Mouse (Mus musculus) MEL (cell line): ENCODE data around the gene Mrap. TPM values are rescaled to one million over a fixed set of nuclear protein-coding genes. Genes with fewer than 3 reads are reported as not detected.

Source experiments
- DNase-seq: peaks from one replicate; pipeline ENCODE4 v3.0.0; 2011; ENCODE audit warnings: low read depth, low spot score
- H3K27ac ChIP-seq: 2 replicates; pipeline ENCODE4 v1.5.1; 2012; ENCODE audit warnings: low read depth, mild to moderate bottlenecking, control low read depth, low read length, moderate library complexity; ENCODE audit not compliant: control insufficient read depth
- H3K27me3 ChIP-seq, 2 experiments: fragments of 150-350 bp in 1 of 2; sonication (generic) in 1 of 2; 2 replicates each; pipeline ENCODE4 v1.6.1; 2012; ENCODE audit warnings: low read length in 2 of 2, mild to moderate bottlenecking in 2 of 2, improper control_type of control experiment in 1 of 2, moderate library complexity in 1 of 2; ENCODE audit not compliant: insufficient read depth in 2 of 2, control insufficient read depth in 1 of 2
- H3K36me3 ChIP-seq, 2 experiments: 2 replicates each; pipeline ENCODE4 v1.6.1; 2012 to 2014; ENCODE audit warnings: low read length in 2 of 2, improper control_type of control experiment in 1 of 2, inconsistent platforms in 1 of 2, mild to moderate bottlenecking in 1 of 2; ENCODE audit not compliant: insufficient read depth in 2 of 2, control insufficient read depth in 1 of 2
- H3K4me1 ChIP-seq, 2 experiments: fragments of 150-350 bp in 1 of 2; sonication (generic) in 1 of 2; 2 replicates each; pipeline ENCODE4 v1.6.1; 2012; ENCODE audit warnings: low read length in 2 of 2, improper control_type of control experiment in 1 of 2, mild to moderate bottlenecking in 1 of 2; ENCODE audit not compliant: insufficient read depth in 2 of 2, control insufficient read depth in 1 of 2
- H3K4me3 ChIP-seq, 2 experiments: fragments of 150-350 bp in 1 of 2; sonication (generic) in 1 of 2; 2 replicates each; pipeline ENCODE4 v1.5.1; 2012; ENCODE audit warnings: low read depth in 2 of 2, low read length in 2 of 2, mild to moderate bottlenecking in 2 of 2, moderate library complexity in 2 of 2, control low read depth in 1 of 2, improper control_type of control experiment in 1 of 2; ENCODE audit not compliant: control insufficient read depth in 1 of 2, insufficient read depth in 1 of 2
- H3K79me2 ChIP-seq: 2 replicates; pipeline ENCODE4 v1.6.1; 2012; ENCODE audit warnings: mild to moderate bottlenecking, low read length, moderate library complexity; ENCODE audit not compliant: control insufficient read depth, poor library complexity, insufficient read depth
- H3K9ac ChIP-seq: 2 replicates; pipeline ENCODE4 v1.6.1; 2012; ENCODE audit warnings: low read depth, mild to moderate bottlenecking, control low read depth, low read length, moderate library complexity; ENCODE audit not compliant: control insufficient read depth, poor library complexity, severe bottlenecking
- H3K9me3 ChIP-seq: fragments of 150-350 bp; sonication (generic); replicated peaks from 2 replicates; pipeline ENCODE4 v1.6.1; 2012; ENCODE audit warnings: mild to moderate bottlenecking, low read length, improper control_type of control experiment, moderate library complexity; ENCODE audit not compliant: insufficient read depth
- CHD1 ChIP-seq: IDR thresholded peaks from 2 replicates; pipeline ENCODE4 v1.6.1; 2012; ENCODE audit warnings: low read depth, mild to moderate bottlenecking, inconsistent platforms, low read length, improper control_type of control experiment
- E2F4 ChIP-seq: IDR thresholded peaks from 2 replicates; pipeline ENCODE4 v1.6.1; 2011; ENCODE audit warnings: low read depth, low read length, improper control_type of control experiment, borderline replicate concordance
- ELF1 ChIP-seq: IDR thresholded peaks from 2 replicates; pipeline ENCODE4 v1.6.1; 2014; ENCODE audit warnings: low read depth, mild to moderate bottlenecking, inconsistent platforms, low read length, improper control_type of control experiment, moderate library complexity
- EP300 ChIP-seq, 2 experiments: IDR thresholded peaks; 2 replicates each; pipeline ENCODE4 v1.6.1; 2011; ENCODE audit warnings: improper control_type of control experiment in 2 of 2, low read length in 2 of 2, low read depth in 1 of 2, mild to moderate bottlenecking in 1 of 2
- ETS1 ChIP-seq: IDR thresholded peaks from 2 replicates; pipeline ENCODE4 v1.6.1; 2012; ENCODE audit warnings: low read depth, mild to moderate bottlenecking, inconsistent platforms, low read length, improper control_type of control experiment, moderate library complexity
- MAFK ChIP-seq: IDR thresholded peaks from 2 replicates; pipeline ENCODE4 v1.6.1; 2011; ENCODE audit warnings: low read depth, mild to moderate bottlenecking, low read length, improper control_type of control experiment, borderline replicate concordance
- MEF2A ChIP-seq: IDR thresholded peaks from 2 replicates; pipeline ENCODE4 v1.6.1; 2014; ENCODE audit warnings: low read depth, mild to moderate bottlenecking, inconsistent platforms, low read length, improper control_type of control experiment; ENCODE audit not compliant: poor library complexity, insufficient replicate concordance, severe bottlenecking; ENCODE audit errors: extremely low read depth
- MXI1 ChIP-seq: IDR thresholded peaks from 2 replicates; pipeline ENCODE4 v1.6.1; 2011; ENCODE audit warnings: mild to moderate bottlenecking, low read depth, low read length, improper control_type of control experiment
- MYB ChIP-seq: IDR thresholded peaks from 2 replicates; pipeline ENCODE4 v1.6.1; 2011; ENCODE audit warnings: mild to moderate bottlenecking, low read depth, low read length, improper control_type of control experiment
- MYC ChIP-seq: IDR thresholded peaks from 2 replicates; pipeline ENCODE4 v1.6.1; 2011; ENCODE audit warnings: low read depth, mild to moderate bottlenecking, low read length, improper control_type of control experiment, moderate library complexity
- POLR2AphosphoS5 ChIP-seq: IDR thresholded peaks from 2 replicates; pipeline ENCODE4 v1.6.1; 2012; ENCODE audit warnings: low read depth, borderline replicate concordance, mild to moderate bottlenecking, inconsistent platforms, low read length, moderate library complexity, mixed read lengths
- RAD21 ChIP-seq: IDR thresholded peaks from 2 replicates; pipeline ENCODE4 v1.6.1; 2011; ENCODE audit warnings: mild to moderate bottlenecking, low read depth, low read length, improper control_type of control experiment
- RCOR1 ChIP-seq: IDR thresholded peaks from 2 replicates; pipeline ENCODE4 v1.6.1; 2012; ENCODE audit warnings: low read depth, mild to moderate bottlenecking, inconsistent platforms, low read length, improper control_type of control experiment
- UBTF ChIP-seq: IDR thresholded peaks from 2 replicates; pipeline ENCODE4 v1.6.1; 2012; ENCODE audit warnings: low read depth, mild to moderate bottlenecking, inconsistent platforms, low read length, improper control_type of control experiment, moderate library complexity, borderline replicate concordance; ENCODE audit not compliant: insufficient read depth
- USF1 ChIP-seq: IDR thresholded peaks from 2 replicates; pipeline ENCODE4 v1.6.1; 2014; ENCODE audit warnings: low read depth, mild to moderate bottlenecking, inconsistent platforms, low read length, improper control_type of control experiment, moderate library complexity
- USF2 ChIP-seq, 2 experiments: IDR thresholded peaks; 2 replicates each; pipeline ENCODE4 v1.6.1; 2011 to 2012; ENCODE audit warnings: improper control_type of control experiment in 2 of 2, low read length in 2 of 2, borderline replicate concordance in 1 of 2, inconsistent platforms in 1 of 2, low read depth in 1 of 2, mild to moderate bottlenecking in 1 of 2; ENCODE audit not compliant: insufficient read depth in 1 of 2
- ZC3H11A ChIP-seq: IDR thresholded peaks from 2 replicates; pipeline ENCODE4 v1.6.1; 2012; ENCODE audit warnings: low read depth, mild to moderate bottlenecking, inconsistent platforms, low read length, improper control_type of control experiment
- ZKSCAN1 ChIP-seq: IDR thresholded peaks from 2 replicates; pipeline ENCODE4 v1.6.1; 2012; ENCODE audit warnings: low read depth, mild to moderate bottlenecking, inconsistent platforms, low read length, improper control_type of control experiment, moderate library complexity
- ZNF384 ChIP-seq: IDR thresholded peaks from 2 replicates; pipeline ENCODE4 v1.6.1; 2012; ENCODE audit warnings: low read depth, mild to moderate bottlenecking, inconsistent platforms, low read length, improper control_type of control experiment
- polyA plus RNA-seq, 2 experiments: library from polyadenylated mRNA; stranded (reverse) in 1 of 2; unstranded in 1 of 2; fragments of >175 nt in 1 of 2; fragments of >200 nt in 1 of 2; gene quantifications; 2 replicates each; pipeline versions ENCODE4 v1.2.1 to v1.2.4; 2012; ENCODE audit warnings: low replicate concordance in 2 of 2, low read depth in 1 of 2; ENCODE audit not compliant: insufficient read length in 2 of 2, insufficient read depth in 1 of 2, missing spikeins in 1 of 2
- total RNA-seq: library from RNA; depleted of rRNA; stranded (reverse); fragments of 300-350 nt; gene quantifications from 2 replicates; pipeline ENCODE4 v1.2.3, GENCODE M21; 2012

Mrap gene
- total and polyA plus RNA-seq, 3 experiments = 0.92 to 2.2 TPM; not detected in 1

DNA sequence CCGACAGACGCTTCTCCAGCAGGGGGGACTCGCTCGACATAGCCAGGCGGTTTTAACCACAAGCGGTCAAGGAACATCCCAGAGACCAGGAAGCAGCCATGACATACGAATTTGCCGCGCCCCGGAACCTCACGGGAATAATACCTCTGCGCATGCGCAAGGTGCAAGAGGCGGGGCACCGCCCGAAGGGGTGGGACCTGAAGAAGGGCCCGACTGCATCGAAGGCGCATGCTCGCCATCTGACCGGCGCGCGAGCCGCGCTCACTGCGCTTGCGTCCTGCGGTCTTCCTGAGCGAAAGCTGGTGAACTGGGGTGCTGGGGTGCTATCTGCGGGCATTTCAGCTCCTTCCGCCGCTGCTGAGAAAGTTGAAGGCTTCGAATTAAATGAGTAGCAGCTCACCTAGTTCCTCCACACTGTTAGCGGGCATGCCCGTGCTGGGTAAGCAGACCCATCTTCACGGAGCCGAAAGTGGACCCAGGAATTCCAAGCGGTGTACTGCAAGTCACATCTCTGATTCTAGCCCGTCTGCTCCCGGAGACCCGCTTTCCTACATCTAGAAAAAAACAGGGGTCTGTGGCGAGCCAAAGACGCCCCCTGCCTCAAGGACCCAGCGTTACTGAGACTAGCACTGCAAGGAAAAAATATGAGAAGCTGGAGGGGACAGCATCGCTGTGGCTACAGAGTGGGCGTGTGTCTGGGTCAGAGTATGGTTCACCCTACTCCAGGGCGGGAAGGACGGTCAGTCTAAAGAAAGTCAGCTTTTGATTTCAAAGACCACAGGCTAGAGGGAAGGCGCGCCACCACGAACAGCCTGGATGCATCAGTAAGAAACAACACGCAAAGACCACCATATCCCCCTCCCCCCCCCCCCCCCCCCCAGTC is 10.5 kb upstream of the Mrap start, which contains the start of gene Mis18a (continued):
- TF ChIP-seq POLR2AphosphoS5 = no peak
- TF ChIP-seq MYC = 0 out of 2 replicates have a peak, but pooled peaks have one; percentile 47
- TF ChIP-seq USF2 (IDR thresholded peaks at IDR 0.05; ENCODE audit: borderline replicate concordance in 1 of 2, insufficient read depth in 1 of 2, low read depth in 1 of 2, low read length in 2 of 2) = no peak
- no peak for TF ChIP-seq MYB
- TF ChIP-seq MXI1 = peak; percentile 84
- TF ChIP-seq ZC3H11A = no peak
- no peak for TF ChIP-seq USF1
- TF ChIP-seq ZNF384 = no peak

DNA sequence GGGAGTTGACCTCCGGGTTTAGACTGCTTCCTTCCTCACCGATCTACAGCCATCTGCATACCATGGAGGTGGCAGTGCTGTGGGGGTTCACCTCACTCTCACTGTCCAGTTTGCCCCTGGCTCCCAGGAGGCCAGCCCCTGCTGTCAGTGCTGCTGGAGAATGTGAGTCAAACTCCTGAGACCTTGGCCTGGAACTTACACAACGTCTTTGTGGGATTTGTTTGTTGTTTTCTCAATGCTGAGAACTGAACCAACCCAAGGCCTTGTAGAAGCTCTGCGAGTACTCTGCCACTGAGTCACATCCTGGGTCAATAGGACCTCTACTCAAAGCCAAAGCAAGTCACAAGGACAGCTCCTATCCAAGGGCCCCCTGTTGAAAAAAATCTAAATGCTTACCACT is 2.4 kb upstream of the Mrap start:
- H3K79me2 ChIP-seq = no peaks in the 10 kb centered on the region
- H3K27ac ChIP-seq = no peak overlapping the region
- no peak overlapping the region for H3K9ac ChIP-seq
- DNase-seq = no peak
- H3K27me3 ChIP-seq = no peaks in the 10 kb centered on the region
- H3K9me3 ChIP-seq = no peaks in the 10 kb centered on the region
- TF ChIP-seq MAFK = no peak
- no peak for TF ChIP-seq MEF2A
- no peak for TF ChIP-seq ZKSCAN1
- no peak for TF ChIP-seq ETS1
- TF ChIP-seq ELF1 = no peak
- TF ChIP-seq E2F4 = no peak
- TF ChIP-seq RAD21 = no peak
- no peak for TF ChIP-seq RCOR1
- TF ChIP-seq ZNF384 = no peak
- TF ChIP-seq EP300 (IDR thresholded peaks at IDR 0.05; ENCODE audit: low read depth in 1 of 2, low read length in 2 of 2) = no peak
- no peak for TF ChIP-seq CHD1
- TF ChIP-seq UBTF = no peak
- no peak for TF ChIP-seq ZC3H11A
- TF ChIP-seq, all 39 proteins: peak for 0
- Histone ChIP-seq H3K4me1 (no peaks in the 10 kb centered on the region), H3K36me3 (no peaks in the 10 kb centered on the region), H3K4me3 (no peak overlapping the region)
